Mouse (Mus musculus) C2C12 (cell line): ENCODE measurements at regions not wholly inside any gene's neighbourhood (a gene's known extent, or its start where the extent isn't known, plus 50 kb on each side); places are given as distances from the start of the nearest gene placed in this dataset.

ENCODE experiments used
- H3K27me3 ChIP-seq: one replicate; pipeline ENCODE4 v1.6.1; 2011; ENCODE audit not compliant: control insufficient read depth, insufficient read depth, insufficient read length
- H3K36me3 ChIP-seq: one replicate; pipeline ENCODE4 v1.6.1; 2011; ENCODE audit not compliant: control insufficient read depth, insufficient read depth
- H3K4me3 ChIP-seq: one replicate; pipeline ENCODE4 v1.5.1; 2011; ENCODE audit warnings: mild to moderate bottlenecking, control low read depth; ENCODE audit not compliant: poor library complexity, insufficient read depth, severe bottlenecking
- H3K79me2 ChIP-seq: one replicate; pipeline ENCODE4 v1.6.1; 2011; ENCODE audit not compliant: control insufficient read depth, insufficient read depth
- H3K79me3 ChIP-seq: one replicate; pipeline ENCODE4 v1.6.1; 2011; ENCODE audit warnings: low read depth, control low read depth
- H3ac ChIP-seq: one replicate; pipeline ENCODE3; 2011; ENCODE audit warnings: low read depth; ENCODE audit not compliant: control insufficient read depth, insufficient read length
- CEBPB ChIP-seq: IDR thresholded peaks from one replicate; pipeline ENCODE4 v1.6.1; 2011; ENCODE audit warnings: low read depth, mild to moderate bottlenecking, control low read depth, moderate library complexity
- CTCF ChIP-seq: IDR thresholded peaks from one replicate; pipeline ENCODE4 v1.5.1; 2011; ENCODE audit not compliant: control insufficient read depth, insufficient read depth, insufficient read length
- FOSL1 ChIP-seq: IDR thresholded peaks from one replicate; pipeline ENCODE4 v1.8.0; 2011; ENCODE audit warnings: mild to moderate bottlenecking, low read length; ENCODE audit not compliant: poor library complexity, insufficient read depth, severe bottlenecking
- MAX ChIP-seq: IDR thresholded peaks from one replicate; pipeline ENCODE4 v1.6.1; 2011; ENCODE audit warnings: mild to moderate bottlenecking, control low read depth
- MYOD1 ChIP-seq: IDR thresholded peaks from one replicate; pipeline ENCODE4 v1.6.1; 2011; ENCODE audit warnings: low read depth; ENCODE audit not compliant: control insufficient read depth, insufficient read length
- MYOG ChIP-seq: IDR thresholded peaks from one replicate; pipeline ENCODE4 v1.6.1; 2011; ENCODE audit not compliant: control insufficient read depth, insufficient read length; ENCODE audit errors: extremely low read depth
- USF1 ChIP-seq: IDR thresholded peaks from one replicate; pipeline ENCODE4 v1.6.1; 2011; ENCODE audit warnings: low read depth, mild to moderate bottlenecking, control low read depth, moderate library complexity

GRCm38 (mm10) chr4:105282681-105283462 is 125.7 kb downstream of the Plpp3 start:
- H3K36me3 ChIP-seq, result no peaks in the 10 kb centered on the region
- no peaks in the 10 kb centered on the region for H3K27me3 ChIP-seq
- no peaks in the 10 kb centered on the region for H3K79me3 ChIP-seq
- no peak overlapping the region for H3ac ChIP-seq
- H3K4me3 ChIP-seq, result no peak overlapping the region
- no peaks in the 10 kb centered on the region for H3K79me2 ChIP-seq
- TF ChIP-seq CTCF (no peak), MYOD1 (no peak)

DNA sequence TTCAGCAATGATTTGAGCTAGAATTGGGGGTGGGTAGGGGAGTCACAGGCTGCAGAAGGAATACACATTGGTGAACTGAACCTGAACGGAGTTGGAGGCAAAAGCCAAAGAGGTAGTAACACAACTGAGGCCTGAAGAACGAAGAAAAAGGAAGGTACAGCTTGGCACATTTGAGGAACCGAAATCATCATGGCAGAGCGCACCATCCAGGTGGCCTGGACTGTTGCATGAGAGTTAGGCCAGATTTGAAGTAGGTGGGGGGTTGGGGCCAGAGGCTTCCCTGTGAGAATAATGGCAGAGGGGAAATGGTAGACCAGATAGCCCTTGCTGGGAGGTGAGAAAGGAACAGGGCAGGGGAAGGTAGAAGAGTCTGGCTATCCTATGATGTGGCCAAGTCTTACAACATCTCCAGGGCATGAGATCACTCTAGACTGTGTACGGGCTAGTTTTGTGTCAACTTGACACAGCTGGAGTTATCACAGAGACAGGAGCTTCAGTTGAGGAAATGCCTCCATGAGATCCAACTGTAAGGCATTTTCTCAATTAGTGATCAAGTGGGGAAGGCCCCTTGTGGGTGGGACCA is 128.4 kb downstream of the Plpp3 start:
- Histone ChIP-seq H3K4me3 (no peak overlapping the region), H3K36me3 (no peaks in the 10 kb centered on the region)

DNA sequence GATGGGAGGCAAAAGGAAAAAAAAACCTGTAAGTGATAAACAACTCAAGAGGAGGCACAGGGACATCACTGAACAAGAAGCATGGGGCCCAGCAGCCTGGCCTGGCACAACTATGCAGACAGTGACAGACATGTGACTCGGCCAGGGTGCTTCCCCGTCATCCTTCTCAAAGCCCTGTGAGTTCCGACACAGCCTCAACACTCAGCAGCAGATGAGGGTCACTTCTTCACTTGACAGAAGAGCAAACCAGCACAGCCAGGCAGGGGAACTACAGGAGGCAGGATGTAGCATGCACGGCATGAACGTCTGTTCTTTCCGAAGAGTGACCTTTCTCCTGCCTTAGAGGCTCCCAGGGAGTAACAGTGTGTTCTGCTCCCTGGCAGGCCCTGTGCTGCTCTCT is 129.2 kb downstream of the Plpp3 start:
- TF ChIP-seq MYOD1, result no peak
- no peak for TF ChIP-seq MYOG
- no peak for TF ChIP-seq CEBPB
- no peak for TF ChIP-seq MAX
- no peak for TF ChIP-seq FOSL1
- H3K4me3 ChIP-seq, result no peak overlapping the region
- H3K36me3 ChIP-seq, result no peaks in the 10 kb centered on the region
- H3K79me3 ChIP-seq, result no peaks in the 10 kb centered on the region
- no peaks in the 10 kb centered on the region for H3K27me3 ChIP-seq
- H3ac ChIP-seq, result no peak overlapping the region
- no peaks in the 10 kb centered on the region for H3K79me2 ChIP-seq

More for the DNA sequence above, 128.4 kb downstream of the Plpp3 start:
- H3ac ChIP-seq, result no peak overlapping the region
- no peak for TF ChIP-seq CTCF
- TF ChIP-seq MYOG, result no peak
- TF ChIP-seq CEBPB, result no peak
- no peak for TF ChIP-seq USF1
- no peak for TF ChIP-seq FOSL1
- no peak for TF ChIP-seq MYOD1
- TF ChIP-seq MAX, result no peak
- no peaks in the 10 kb centered on the region for H3K79me2 ChIP-seq
- no peaks in the 10 kb centered on the region for H3K27me3 ChIP-seq
- H3K79me3 ChIP-seq, result no peaks in the 10 kb centered on the region

GRCm38 (mm10) chr4:105286809-105287208 is 129.7 kb downstream of the Plpp3 start:
- H3K27me3 ChIP-seq, result no peaks in the 10 kb centered on the region
- no peaks in the 10 kb centered on the region for H3K79me2 ChIP-seq
- H3K79me3 ChIP-seq, result no peaks in the 10 kb centered on the region
- no peak overlapping the region for H3ac ChIP-seq
- TF ChIP-seq MYOD1, result no peak
- TF ChIP-seq FOSL1, result no peak
- TF ChIP-seq CTCF, result no peak
- TF ChIP-seq CEBPB, result no peak
- H3K4me3 ChIP-seq, result no peak overlapping the region
- no peaks in the 10 kb centered on the region for H3K36me3 ChIP-seq

DNA sequence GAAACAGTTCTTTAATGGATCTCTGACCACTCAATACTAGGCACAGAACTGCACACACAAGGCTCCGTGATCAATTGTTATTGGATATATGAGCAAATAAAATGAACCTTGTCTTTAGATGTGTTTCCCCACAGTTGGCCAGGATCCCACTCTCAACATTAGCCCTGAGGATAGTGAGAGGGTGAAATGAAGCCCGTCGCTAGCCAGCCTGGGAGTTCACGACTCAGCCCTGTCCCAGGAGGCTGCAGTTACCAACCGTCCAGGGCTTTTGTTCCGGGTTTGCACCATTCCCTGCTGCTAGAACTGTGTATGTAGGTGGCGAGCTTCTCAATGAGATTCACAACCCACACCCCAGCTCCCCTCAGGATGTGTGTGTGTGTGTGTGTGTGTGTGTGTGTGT is 130.3 kb downstream of the Plpp3 start:
- Histone ChIP-seq H3ac (no peak overlapping the region), H3K79me3 (no peaks in the 10 kb centered on the region), H3K4me3 (no peak overlapping the region), H3K79me2 (no peaks in the 10 kb centered on the region), H3K27me3 (no peaks in the 10 kb centered on the region), H3K36me3 (no peaks in the 10 kb centered on the region)
- TF ChIP-seq MAX (no peak), USF1 (no peak)

GRCm38 (mm10) chr4:105289635-105290034 is 132.5 kb downstream of the Plpp3 start:
- Histone ChIP-seq H3K79me3 (no peaks in the 10 kb centered on the region), H3K79me2 (no peaks in the 10 kb centered on the region), H3K27me3 (no peaks in the 10 kb centered on the region), H3K36me3 (no peaks in the 10 kb centered on the region), H3ac (no peak overlapping the region), H3K4me3 (no peak overlapping the region)
- no peak for TF ChIP-seq FOSL1
- no peak for TF ChIP-seq CTCF
- TF ChIP-seq MYOG, result no peak
- no peak for TF ChIP-seq MYOD1
- TF ChIP-seq MAX, result no peak
- no peak for TF ChIP-seq CEBPB
- no peak for TF ChIP-seq USF1
